Mouse (Mus musculus) small intestine, adult 2 months (tissue): ENCODE measurements around the gene Gch1.

Experiments
- CTCF ChIP-seq: fragments of 200-500 bp; IDR thresholded peaks from 2 replicates; pipeline ENCODE4 v1.5.1; 2012; ENCODE audit warnings: low read depth, mild to moderate bottlenecking, control low read depth, inconsistent platforms, low read length, moderate library complexity, mixed read lengths; ENCODE audit not compliant: insufficient replicate concordance, insufficient read length; ENCODE audit errors: extremely low read depth
- POLR2A ChIP-seq: fragments of 200-500 bp; IDR thresholded peaks from 2 replicates; pipeline ENCODE4 v1.6.1; 2012; ENCODE audit warnings: low read depth, mild to moderate bottlenecking, control low read depth, inconsistent platforms, low read length, moderate library complexity

DNA sequence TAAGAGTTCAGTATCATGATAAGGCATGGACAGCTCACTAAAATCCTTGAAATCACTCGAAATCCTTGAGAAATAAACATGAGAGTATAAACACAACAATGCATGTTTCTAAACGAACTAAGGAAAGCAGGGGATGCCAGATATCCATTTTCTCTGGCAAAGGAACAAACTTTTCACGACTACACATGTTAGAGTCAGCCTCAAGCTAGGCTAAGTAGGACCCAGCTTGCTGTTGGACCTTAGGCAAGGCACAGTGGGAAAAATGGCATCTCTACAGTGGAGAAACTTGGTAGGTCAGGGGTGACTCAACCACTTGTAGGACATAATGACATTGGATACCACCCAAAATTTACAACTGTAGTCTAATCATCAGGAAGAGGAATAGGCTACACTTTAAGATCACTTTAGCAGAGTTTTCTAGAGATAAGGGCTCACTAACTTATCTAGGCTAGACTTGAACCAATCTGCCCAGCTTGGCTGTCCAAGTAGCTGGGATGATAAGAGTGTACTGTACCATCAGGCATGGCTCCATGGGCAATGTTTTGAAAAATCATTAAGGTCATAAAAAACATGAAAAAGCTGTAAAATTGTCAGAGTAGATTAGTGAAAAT lies 18.6 kb downstream of the Gch1 start:
- TF ChIP-seq CTCF (no peak), POLR2A (no peak)
